Mouse (Mus musculus): ENCODE data around the gene Cxcl2.

GRCm38 (mm10) chr5:90902380-90903260 is 1.1 kb upstream of the Cxcl2 start:
- TF ChIP-seq POLR2A (IDR thresholded peaks at IDR 0.05; ENCODE audit: insufficient read depth, low read depth, low read length) (no peak), EP300 (IDR thresholded peaks at IDR 0.05; ENCODE audit: insufficient read depth, low read depth, low read length) (no peak), CTCF (IDR thresholded peaks at IDR 0.05) (peak; percentile 46)

All from heart, adult 2 months (tissue).